Mouse (Mus musculus) midbrain, embryonic 16.5 days (tissue): Measurements from ENCODE around the gene Mif. TPM values are rescaled to one million over a fixed set of nuclear protein-coding genes. Genes with fewer than 3 reads are reported as not detected.
"Not testable (repeated sequence)": the region's sequence is repeated elsewhere in the genome, so short reads cannot be mapped to it uniquely, and the experiment has no call there.

ENCODE experiments used
- ATAC-seq: fragments of 200-750 bp; cut with Nextera tagmentation; 2 replicates; pipeline ENCODE4 v1.8.0; 2017; ENCODE audit warnings: moderate TSS enrichment
- H3K27ac ChIP-seq: fragments of 300-500 bp; sonication (generic); 2 replicates; pipeline ENCODE4 v1.5.1; 2014; ENCODE audit warnings: mild to moderate bottlenecking, low read length, mixed read lengths
- H3K27me3 ChIP-seq: fragments of 300-500 bp; sonication (generic); 2 replicates; pipeline ENCODE4 v1.6.1; 2014; ENCODE audit warnings: low read depth, low read length, mixed read lengths; ENCODE audit not compliant: control insufficient read depth, insufficient read depth
- H3K36me3 ChIP-seq: fragments of 300-500 bp; sonication (generic); 2 replicates; pipeline ENCODE4 v1.6.1; 2014; ENCODE audit warnings: mild to moderate bottlenecking, low read length, moderate library complexity, mixed read lengths; ENCODE audit not compliant: control insufficient read depth, insufficient read depth
- H3K4me1 ChIP-seq: fragments of 300-500 bp; sonication (generic); 2 replicates; pipeline ENCODE4 v1.6.1; 2014; ENCODE audit warnings: mild to moderate bottlenecking, low read length, mixed read lengths; ENCODE audit not compliant: control insufficient read depth, insufficient read depth
- H3K4me2 ChIP-seq: fragments of 300-500 bp; sonication (generic); 2 replicates; pipeline ENCODE4 v1.6.1; 2014; ENCODE audit warnings: mild to moderate bottlenecking, low read length, mixed read lengths
- H3K4me3 ChIP-seq: fragments of 300-500 bp; sonication (generic); 2 replicates; pipeline ENCODE4 v1.5.1; 2014; ENCODE audit warnings: low read depth, mild to moderate bottlenecking, low read length, moderate library complexity, mixed read lengths
- H3K9ac ChIP-seq: fragments of 300-500 bp; sonication (generic); 2 replicates; pipeline ENCODE4 v1.6.1; 2014; ENCODE audit warnings: low read depth, low read length, mixed read lengths
- H3K9me3 ChIP-seq: fragments of 300-500 bp; sonication (generic); replicated peaks from 2 replicates; pipeline ENCODE4 v1.6.1; 2014; ENCODE audit warnings: mild to moderate bottlenecking, low read length, mixed read lengths; ENCODE audit not compliant: control insufficient read depth, poor library complexity, severe bottlenecking
- WGBS: fragments of 180-500 bp; shearing (Covaris S2); extraction: QIAGEN DNeasy Blood & Tissue Kit; methylation state at CpG from one replicate; pipeline ENCODE4 v1.1.7; 2014; 5-methylcytosine and 5-hydroxymethylcytosine counted together
- polyA plus RNA-seq: library from polyadenylated mRNA; unstranded; fragments of >200 nt; fragmentation: Nextera tagmentation; extraction: Ambion mirVana; gene quantifications from 2 replicates; pipeline ENCODE4 v1.2.1, GENCODE M21; 2015

Gene Mif
- 1,399 and 1,460 TPM in 2 replicates for polyA plus RNA-seq

DNA sequence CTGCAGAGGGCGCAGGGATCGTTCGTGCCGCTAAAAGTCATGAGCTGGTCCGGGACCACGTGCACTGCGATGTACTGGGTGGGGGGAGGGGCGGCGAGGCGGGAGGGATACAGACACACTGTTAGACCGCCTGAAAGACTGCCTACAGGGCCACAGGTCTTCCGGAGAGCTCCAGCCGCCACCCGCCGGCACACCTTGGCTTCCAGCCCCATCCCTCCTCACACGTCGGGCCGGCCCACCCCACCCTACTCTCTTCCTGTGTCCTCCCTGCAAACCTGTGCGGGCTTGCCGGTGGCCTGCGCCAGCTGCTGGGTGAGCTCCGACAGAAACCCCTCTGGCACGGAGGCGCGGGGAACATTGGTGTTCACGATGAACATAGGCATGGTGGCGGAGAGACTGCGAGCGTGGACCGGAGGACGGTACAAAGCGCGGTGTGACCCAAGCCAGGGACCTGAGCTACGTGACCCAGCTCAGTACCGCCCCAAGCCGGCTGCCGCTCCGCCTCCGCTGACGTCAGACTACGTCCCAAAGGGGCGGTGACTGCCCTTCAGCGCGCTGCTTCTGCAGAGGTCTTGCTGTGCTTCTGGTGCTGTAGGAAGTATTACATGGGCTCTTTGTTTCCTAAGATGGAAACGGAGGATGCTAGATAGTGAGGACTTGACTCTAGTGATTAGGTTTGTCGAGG, at the start of gene Mif:
TSS of gene Mif (minus strand) at position 455 of the 685 bp plus-strand sequence.
- ATAC-seq: peak; percentile 96
- H3K9me3 ChIP-seq, H3K36me3 ChIP-seq, H3K27me3 ChIP-seq: not testable (repeated sequence)
- H3K27ac ChIP-seq: peak within 1 kb of the TSS; percentile 90
- H3K4me1 ChIP-seq: peaks cover 27% of the 10 kb centered on the region
- H3K4me2 ChIP-seq: peak within 1 kb of the TSS; percentile 86
- 0% methylated on average over 44 of the region's 46 CpGs for WGBS
- peak within 1 kb of the TSS; percentile 55 for H3K4me3 ChIP-seq
- H3K9ac ChIP-seq: peak within 1 kb of the TSS; percentile 73

DNA sequence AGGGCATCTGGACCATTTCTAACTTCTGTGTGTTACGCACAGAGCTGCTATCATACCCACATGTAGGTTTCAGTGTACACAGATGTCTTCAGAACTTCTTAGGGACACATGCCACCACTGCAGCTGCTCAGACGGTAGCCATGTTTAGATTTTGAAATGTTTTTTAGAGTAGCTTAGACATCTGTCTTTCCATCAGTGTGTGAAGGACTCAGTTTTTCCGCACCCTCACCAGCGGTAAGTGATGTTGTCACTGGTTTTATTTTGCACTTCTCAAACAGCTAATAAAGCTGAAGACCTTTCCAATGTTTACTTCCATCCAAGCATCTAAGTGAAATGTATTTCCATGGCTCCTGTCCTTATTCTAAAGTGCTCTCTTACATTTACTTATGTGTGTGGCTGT, 46.8 kb upstream of the Mif start:
- Histone ChIP-seq H3K36me3 (peaks cover 67% of the 10 kb centered on the region), H3K9ac (no peak overlapping the region), H3K9me3 (no peaks in the 10 kb centered on the region), H3K27ac (no peak overlapping the region), H3K27me3 (no peaks in the 10 kb centered on the region), H3K4me2 (no peak overlapping the region), H3K4me1 (no peaks in the 10 kb centered on the region), H3K4me3 (no peak overlapping the region)
- ATAC-seq: no peak
- 94% methylated on average over 4 of the region's 4 CpGs for WGBS

DNA sequence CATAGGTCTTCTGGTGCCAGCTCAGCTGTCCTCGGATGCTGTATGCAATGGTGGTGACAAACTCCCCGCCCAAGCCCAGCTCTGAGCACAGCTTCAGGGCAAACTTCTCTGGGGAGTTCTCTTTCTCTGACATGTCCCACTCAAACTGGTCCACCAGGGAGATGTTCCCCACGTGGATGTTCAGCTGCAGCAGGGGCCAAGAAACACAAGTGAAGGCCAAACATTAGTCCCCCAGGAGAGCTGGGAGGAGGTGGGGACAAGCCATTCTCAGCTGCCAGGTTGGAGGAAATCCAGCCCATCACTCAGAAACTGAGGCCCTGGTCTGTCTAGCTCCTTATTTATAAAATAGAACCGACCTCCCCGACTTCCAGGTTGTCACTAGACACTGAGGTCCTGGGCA, 44.4 kb upstream of the Mif start:
- no peaks in the 10 kb centered on the region for H3K27me3 ChIP-seq

DNA sequence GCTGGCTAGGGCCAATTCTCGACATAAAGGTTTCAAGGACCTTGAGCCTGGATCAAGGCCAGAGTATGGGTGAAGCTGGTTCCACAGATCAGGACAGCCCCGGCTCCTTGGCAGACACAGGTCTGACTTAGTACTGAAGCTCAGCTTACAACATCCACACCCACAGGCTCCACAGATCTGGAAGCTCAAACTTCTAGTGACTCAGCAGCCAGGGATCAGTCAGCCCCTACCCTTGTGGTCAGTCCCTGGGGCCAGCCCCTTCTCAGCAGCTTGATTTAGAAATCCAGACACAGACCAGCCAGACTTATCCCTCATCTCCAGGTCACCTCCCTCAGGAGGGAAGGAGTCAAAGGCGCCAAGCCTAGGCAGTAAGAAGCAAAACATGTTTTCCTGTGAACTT, 38.8 kb upstream of the Mif start:
- ATAC-seq: no peak
- no peaks in the 10 kb centered on the region; the same call in 1 of the 2 replicates for H3K4me1 ChIP-seq
- H3K27me3 ChIP-seq: no peaks in the 10 kb centered on the region
- no peak overlapping the region for H3K27ac ChIP-seq
- no peak overlapping the region for H3K4me3 ChIP-seq
- WGBS: 69% methylated on average over 3 of the region's 3 CpGs
- H3K9ac ChIP-seq: no peak overlapping the region
- H3K9me3 ChIP-seq: no peaks in the 10 kb centered on the region
- H3K4me2 ChIP-seq: no peak overlapping the region
- peaks cover 48% of the 10 kb centered on the region for H3K36me3 ChIP-seq

More for the DNA sequence above, 44.4 kb upstream of the Mif start:
- 91% methylated on average over 5 of the region's 5 CpGs for WGBS
- no peak for ATAC-seq
- Histone ChIP-seq H3K27ac (no peak overlapping the region), H3K9ac (no peak overlapping the region), H3K4me2 (no peak overlapping the region), H3K4me3 (no peak overlapping the region), H3K36me3 (peaks cover 60% of the 10 kb centered on the region), H3K4me1 (no peaks in the 10 kb centered on the region), H3K9me3 (no peaks in the 10 kb centered on the region)

DNA sequence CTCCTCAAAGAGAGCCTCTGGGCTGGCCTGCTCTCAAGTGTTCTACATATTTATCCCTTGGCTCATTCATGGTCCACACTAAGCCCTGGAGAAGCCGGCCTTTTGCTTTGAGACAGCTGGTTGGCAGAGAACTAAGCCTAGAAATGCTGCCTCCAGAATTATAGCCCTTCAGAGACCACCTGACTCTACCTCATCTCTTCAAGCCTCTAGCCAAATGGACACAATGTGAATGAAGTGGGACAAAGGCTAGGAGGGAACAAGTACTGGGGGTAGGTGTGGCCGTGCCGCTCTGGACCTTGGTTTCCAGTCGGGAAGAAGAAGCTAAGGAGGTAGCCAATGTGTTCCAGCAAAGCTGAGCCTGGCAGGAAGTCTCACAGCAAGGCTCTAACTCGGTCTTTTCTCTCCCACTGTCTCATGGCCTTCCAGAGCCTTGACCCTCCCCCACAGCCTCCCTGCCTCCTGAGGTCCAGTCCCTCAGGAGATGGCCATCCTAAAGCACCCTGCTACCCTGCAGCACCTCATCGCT, 38.1 kb upstream of the Mif start:
- Histone ChIP-seq H3K27me3 (no peaks in the 10 kb centered on the region), H3K27ac (no peak overlapping the region), H3K4me3 (no peak overlapping the region), H3K9me3 (no peaks in the 10 kb centered on the region), H3K36me3 (peaks cover 41% of the 10 kb centered on the region), H3K9ac (no peak overlapping the region), H3K4me1 (peaks cover 5% of the 10 kb centered on the region), H3K4me2 (no peak overlapping the region)
- WGBS: 81% methylated on average over 6 of the region's 6 CpGs
- no peak for ATAC-seq

DNA sequence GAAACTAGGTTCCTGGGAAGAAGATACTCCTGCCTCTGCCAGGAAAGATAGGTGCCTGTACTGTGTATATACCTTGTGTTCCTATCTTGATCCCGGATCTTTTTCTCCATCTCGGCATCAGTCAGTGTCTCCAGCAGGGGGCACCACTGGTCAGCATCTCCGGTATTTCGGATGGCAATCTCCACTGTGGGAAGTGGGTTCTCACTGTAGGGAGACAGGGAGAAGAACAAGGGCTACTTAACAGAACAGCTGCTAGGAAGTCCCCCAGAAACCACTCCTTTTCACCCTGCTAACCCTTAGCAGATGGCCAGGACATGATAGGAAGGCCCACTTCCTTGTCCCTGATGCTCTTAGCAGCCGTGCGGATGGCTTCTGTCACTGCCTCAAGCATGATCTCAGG, 37.3 kb upstream of the Mif start:
- peaks cover 35% of the 10 kb centered on the region for H3K36me3 ChIP-seq
- peaks cover 8% of the 10 kb centered on the region for H3K4me1 ChIP-seq
- no peak overlapping the region for H3K27ac ChIP-seq
- no peak for ATAC-seq
- no peak overlapping the region for H3K4me3 ChIP-seq
- H3K27me3 ChIP-seq: no peaks in the 10 kb centered on the region
- no peaks in the 10 kb centered on the region for H3K9me3 ChIP-seq
- H3K9ac ChIP-seq: no peak overlapping the region
- no peak overlapping the region for H3K4me2 ChIP-seq
- 39% methylated on average over 6 of the region's 6 CpGs for WGBS

DNA sequence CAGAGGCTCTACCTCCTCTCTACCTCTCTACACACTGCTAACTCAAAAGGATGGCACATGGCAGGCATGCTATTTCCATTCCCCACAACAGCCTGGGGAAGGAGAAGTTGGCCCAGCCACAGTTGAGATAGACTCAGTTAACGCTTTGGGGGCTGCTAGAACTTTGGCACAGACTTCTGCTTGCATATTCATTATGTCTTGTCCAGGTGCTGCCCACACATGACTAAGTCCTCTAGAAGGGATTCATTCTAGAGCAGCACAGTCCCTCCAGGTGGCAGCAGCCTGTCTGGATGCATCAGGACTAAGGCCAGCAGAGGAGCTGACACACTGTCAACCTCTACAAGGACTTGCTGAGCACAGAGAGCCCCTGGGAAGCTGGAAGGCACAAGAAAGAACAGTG, 36.2 kb upstream of the Mif start:
- no peak for ATAC-seq
- Histone ChIP-seq H3K4me2 (no peak overlapping the region), H3K36me3 (peaks cover 30% of the 10 kb centered on the region), H3K4me1 (peaks cover 8% of the 10 kb centered on the region), H3K4me3 (no peak overlapping the region), H3K9me3 (no peaks in the 10 kb centered on the region), H3K27ac (no peak overlapping the region), H3K9ac (no peak overlapping the region), H3K27me3 (no peaks in the 10 kb centered on the region)
- 88% methylated on average over 1 of the region's 1 CpGs for WGBS

DNA sequence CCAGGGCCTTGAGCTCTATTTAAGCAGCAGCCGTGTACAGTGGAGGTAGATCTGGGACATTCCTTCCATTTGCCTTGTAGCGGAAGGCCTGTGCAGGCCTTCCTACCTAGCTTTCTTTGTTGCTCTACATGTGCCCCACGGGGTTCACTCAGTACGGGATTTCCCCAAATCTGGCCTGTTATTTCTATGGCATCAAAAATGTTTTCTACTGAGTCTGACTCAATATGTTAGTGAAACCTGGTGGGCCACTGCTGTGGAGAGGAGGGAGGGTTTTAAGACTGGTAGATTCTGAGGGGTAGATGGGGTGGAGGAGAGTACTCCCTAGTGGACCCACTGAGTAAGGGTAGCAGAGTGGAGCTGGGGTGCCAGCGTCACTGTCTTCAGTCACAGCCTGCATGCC, 35.7 kb upstream of the Mif start:
- Histone ChIP-seq H3K9me3 (no peaks in the 10 kb centered on the region), H3K4me3 (no peak overlapping the region), H3K4me2 (no peak overlapping the region), H3K27ac (no peak overlapping the region), H3K4me1 (peaks cover 8% of the 10 kb centered on the region), H3K9ac (no peak overlapping the region), H3K27me3 (no peaks in the 10 kb centered on the region), H3K36me3 (peaks cover 30% of the 10 kb centered on the region)
- WGBS: 97% methylated on average over 5 of the region's 5 CpGs
- ATAC-seq: no peak

DNA sequence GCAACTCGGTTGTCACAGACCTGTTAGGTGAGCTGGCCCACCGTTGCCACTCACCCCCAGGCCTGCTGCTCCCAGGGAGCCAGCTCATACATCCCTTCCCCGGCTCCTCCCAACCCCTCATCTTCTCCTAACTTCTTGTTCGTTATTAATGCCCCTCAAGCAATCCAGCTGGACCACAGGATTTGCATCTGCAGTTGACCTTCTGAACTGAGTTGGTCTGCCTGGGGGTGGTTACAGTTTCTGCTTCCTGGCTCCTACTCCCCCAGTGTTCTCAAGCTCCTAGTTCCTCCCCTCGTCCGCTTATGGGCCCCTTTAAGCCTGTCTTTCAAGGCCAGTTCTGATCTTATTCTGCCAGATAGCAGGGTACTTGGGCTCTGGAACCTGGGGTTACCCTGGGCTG, 34.6 kb upstream of the Mif start:
- Histone ChIP-seq H3K27me3 (no peaks in the 10 kb centered on the region), H3K36me3 (peaks cover 23% of the 10 kb centered on the region), H3K9me3 (no peaks in the 10 kb centered on the region), H3K4me2 (no peak overlapping the region), H3K4me3 (no peak overlapping the region), H3K27ac (no peak overlapping the region), H3K4me1 (peaks cover 8% of the 10 kb centered on the region), H3K9ac (no peak overlapping the region)
- 77% methylated on average over 6 of the region's 6 CpGs for WGBS
- ATAC-seq: no peak
